Mouse (Mus musculus) lung, postnatal 36 days (tissue): ENCODE measurements around the gene Snapc2.
"Not testable (repeated sequence)": the region's sequence is repeated elsewhere in the genome, so short reads cannot be mapped to it uniquely, and the experiment has no call there.

Experiments
- DNase-seq: peaks from one replicate; pipeline ENCODE4 v3.0.0; 2022; ENCODE audit warnings: mixed read lengths

Gene Snapc2

GRCm38 (mm10) chr8:4238434-4239192 lies 14.3 kb upstream of the Snapc2 start, which contains the start of the genes Map2k7 and Gm49320:
Gene Map2k7, plus strand, starts transcription at chr8:4238740.
Gene Gm49320, plus strand, starts transcription at chr8:4238865.
- DNase-seq, result peak; percentile 100

GRCm38 (mm10) chr8:4239193-4239890 lies 13.5 kb upstream of the Snapc2 start:
- DNase-seq, result no peak

- no peak for DNase-seq
Measured at GRCm38 (mm10) chr8:4245061-4245460, 7.8 kb upstream of the Snapc2 start.

- DNase-seq, result no peak
Measured at GRCm38 (mm10) chr8:4245737-4246136, 7.1 kb upstream of the Snapc2 start.

GRCm38 (mm10) chr8:4247241-4247640 lies 5.6 kb upstream of the Snapc2 start:
- DNase-seq, result no peak

GRCm38 (mm10) chr8:4247951-4248540 lies 4.8 kb upstream of the Snapc2 start, which contains the start of gene Tgfbr3l:
Gene Tgfbr3l, plus strand, starts transcription at chr8:4248214.
- no peak for DNase-seq

GRCm38 (mm10) chr8:4249213-4249612 lies 3.7 kb upstream of the Snapc2 start:
- no peak for DNase-seq

- peak; percentile 89 for DNase-seq
Measured at GRCm38 (mm10) chr8:4250306-4250970, 2.4 kb upstream of the Snapc2 start.

- no peak for DNase-seq
Measured at GRCm38 (mm10) chr8:4252116-4252760, 642 bp upstream of the Snapc2 start.

- peak; percentile 36 for DNase-seq
Measured at GRCm38 (mm10) chr8:4254001-4254400, 1.1 kb downstream of the Snapc2 start.

GRCm38 (mm10) chr8:4255471-4255870 lies 2.6 kb downstream of the Snapc2 start:
- not testable (repeated sequence) for DNase-seq

- no peak for DNase-seq
Measured at GRCm38 (mm10) chr8:4256911-4257310, 4.0 kb downstream of the Snapc2 start.

- no peak for DNase-seq
Measured at GRCm38 (mm10) chr8:4257350-4257749, 4.5 kb downstream of the Snapc2 start.

GRCm38 (mm10) chr8:4258233-4258632 lies 5.4 kb downstream of the Snapc2 start:
- peak; percentile 74 for DNase-seq

GRCm38 (mm10) chr8:4258678-4259077 lies 5.8 kb downstream of the Snapc2 start:
- DNase-seq, result no peak

GRCm38 (mm10) chr8:4259125-4259804 lies 6.4 kb downstream of the Snapc2 start, which contains the start of gene Ctxn1:
Gene Ctxn1, minus strand, starts transcription at chr8:4259274.
- peak; percentile 98 for DNase-seq

- no peak for DNase-seq
Measured at GRCm38 (mm10) chr8:4259805-4260170, 6.9 kb downstream of the Snapc2 start.

- no peak for DNase-seq
Measured at GRCm38 (mm10) chr8:4263105-4263791, 10.4 kb downstream of the Snapc2 start.

- no peak for DNase-seq
Measured at GRCm38 (mm10) chr8:4265160-4265914, 12.5 kb downstream of the Snapc2 start.

- DNase-seq, result no peak
Measured at GRCm38 (mm10) chr8:4267627-4268026, 14.7 kb downstream of the Snapc2 start.

- DNase-seq, result no peak
Measured at GRCm38 (mm10) chr8:4269609-4270008, 16.7 kb downstream of the Snapc2 start.
